Mouse (Mus musculus) MEL (cell line): Measurements from ENCODE around the gene Eif2ak4. TPM values are rescaled to one million over a fixed set of nuclear protein-coding genes. Genes with fewer than 3 reads are reported as not detected.

Source experiments
- DNase-seq: peaks from one replicate; pipeline ENCODE4 v3.0.0; 2011; ENCODE audit warnings: low read depth, low spot score
- H3K27ac ChIP-seq: 2 replicates; pipeline ENCODE4 v1.5.1; 2012; ENCODE audit warnings: low read depth, mild to moderate bottlenecking, control low read depth, low read length, moderate library complexity; ENCODE audit not compliant: control insufficient read depth
- H3K27me3 ChIP-seq, 2 experiments: fragments of 150-350 bp in 1 of 2; sonication (generic) in 1 of 2; 2 replicates each; pipeline ENCODE4 v1.6.1; 2012; ENCODE audit warnings: low read length in 2 of 2, mild to moderate bottlenecking in 2 of 2, improper control_type of control experiment in 1 of 2, moderate library complexity in 1 of 2; ENCODE audit not compliant: insufficient read depth in 2 of 2, control insufficient read depth in 1 of 2
- H3K36me3 ChIP-seq, 2 experiments: 2 replicates each; pipeline ENCODE4 v1.6.1; 2012 to 2014; ENCODE audit warnings: low read length in 2 of 2, improper control_type of control experiment in 1 of 2, inconsistent platforms in 1 of 2, mild to moderate bottlenecking in 1 of 2; ENCODE audit not compliant: insufficient read depth in 2 of 2, control insufficient read depth in 1 of 2
- H3K4me1 ChIP-seq, 2 experiments: fragments of 150-350 bp in 1 of 2; sonication (generic) in 1 of 2; 2 replicates each; pipeline ENCODE4 v1.6.1; 2012; ENCODE audit warnings: low read length in 2 of 2, improper control_type of control experiment in 1 of 2, mild to moderate bottlenecking in 1 of 2; ENCODE audit not compliant: insufficient read depth in 2 of 2, control insufficient read depth in 1 of 2
- H3K4me3 ChIP-seq, 2 experiments: fragments of 150-350 bp in 1 of 2; sonication (generic) in 1 of 2; 2 replicates each; pipeline ENCODE4 v1.5.1; 2012; ENCODE audit warnings: low read depth in 2 of 2, low read length in 2 of 2, mild to moderate bottlenecking in 2 of 2, moderate library complexity in 2 of 2, control low read depth in 1 of 2, improper control_type of control experiment in 1 of 2; ENCODE audit not compliant: control insufficient read depth in 1 of 2, insufficient read depth in 1 of 2
- H3K79me2 ChIP-seq: 2 replicates; pipeline ENCODE4 v1.6.1; 2012; ENCODE audit warnings: mild to moderate bottlenecking, low read length, moderate library complexity; ENCODE audit not compliant: control insufficient read depth, poor library complexity, insufficient read depth
- H3K9ac ChIP-seq: 2 replicates; pipeline ENCODE4 v1.6.1; 2012; ENCODE audit warnings: low read depth, mild to moderate bottlenecking, control low read depth, low read length, moderate library complexity; ENCODE audit not compliant: control insufficient read depth, poor library complexity, severe bottlenecking
- H3K9me3 ChIP-seq: fragments of 150-350 bp; sonication (generic); replicated peaks from 2 replicates; pipeline ENCODE4 v1.6.1; 2012; ENCODE audit warnings: mild to moderate bottlenecking, low read length, improper control_type of control experiment, moderate library complexity; ENCODE audit not compliant: insufficient read depth
- BHLHE40 ChIP-seq: IDR thresholded peaks from 2 replicates; pipeline ENCODE4 v1.6.1; 2012; ENCODE audit warnings: low read depth, mild to moderate bottlenecking, inconsistent platforms, low read length, improper control_type of control experiment, borderline replicate concordance
- CHD1 ChIP-seq: IDR thresholded peaks from 2 replicates; pipeline ENCODE4 v1.6.1; 2012; ENCODE audit warnings: low read depth, mild to moderate bottlenecking, inconsistent platforms, low read length, improper control_type of control experiment
- CTCF ChIP-seq, 3 experiments: IDR thresholded peaks in 2 of 3; conservative IDR thresholded peaks in 1 of 3; 2 replicates each; pipeline ENCODE4 v1.5.1; 2011 to 2012; ENCODE audit warnings: low read length in 3 of 3, low read depth in 2 of 3, mild to moderate bottlenecking in 2 of 3, improper control_type of control experiment in 1 of 3, inconsistent platforms in 1 of 3, mixed read lengths in 1 of 3, moderate library complexity in 1 of 3; ENCODE audit not compliant: control insufficient read depth in 1 of 3, insufficient read depth in 1 of 3, poor library complexity in 1 of 3, severe bottlenecking in 1 of 3
- E2F4 ChIP-seq: IDR thresholded peaks from 2 replicates; pipeline ENCODE4 v1.6.1; 2011; ENCODE audit warnings: low read depth, low read length, improper control_type of control experiment, borderline replicate concordance
- ELF1 ChIP-seq: IDR thresholded peaks from 2 replicates; pipeline ENCODE4 v1.6.1; 2014; ENCODE audit warnings: low read depth, mild to moderate bottlenecking, inconsistent platforms, low read length, improper control_type of control experiment, moderate library complexity
- EP300 ChIP-seq, 2 experiments: IDR thresholded peaks; 2 replicates each; pipeline ENCODE4 v1.6.1; 2011; ENCODE audit warnings: improper control_type of control experiment in 2 of 2, low read length in 2 of 2, low read depth in 1 of 2, mild to moderate bottlenecking in 1 of 2
- GATA1 ChIP-seq: IDR thresholded peaks from 2 replicates; pipeline ENCODE4 v1.6.1; 2011; ENCODE audit warnings: low read depth, low read length, improper control_type of control experiment
- HCFC1 ChIP-seq: IDR thresholded peaks from 2 replicates; pipeline ENCODE4 v1.6.1; 2012; ENCODE audit warnings: low read depth, mild to moderate bottlenecking, inconsistent platforms, low read length, improper control_type of control experiment, moderate library complexity
- MAX ChIP-seq: IDR thresholded peaks from 2 replicates; pipeline ENCODE4 v1.6.1; 2011; ENCODE audit warnings: low read length, improper control_type of control experiment
- MEF2A ChIP-seq: IDR thresholded peaks from 2 replicates; pipeline ENCODE4 v1.6.1; 2014; ENCODE audit warnings: low read depth, mild to moderate bottlenecking, inconsistent platforms, low read length, improper control_type of control experiment; ENCODE audit not compliant: poor library complexity, insufficient replicate concordance, severe bottlenecking; ENCODE audit errors: extremely low read depth
- MYC ChIP-seq: IDR thresholded peaks from 2 replicates; pipeline ENCODE4 v1.6.1; 2011; ENCODE audit warnings: low read depth, mild to moderate bottlenecking, low read length, improper control_type of control experiment, moderate library complexity
- RCOR1 ChIP-seq: IDR thresholded peaks from 2 replicates; pipeline ENCODE4 v1.6.1; 2012; ENCODE audit warnings: low read depth, mild to moderate bottlenecking, inconsistent platforms, low read length, improper control_type of control experiment
- TAL1 ChIP-seq: IDR thresholded peaks from 2 replicates; pipeline ENCODE4 v1.6.1; 2012; ENCODE audit warnings: mild to moderate bottlenecking, inconsistent platforms, low read length, moderate library complexity, mixed read lengths
- USF1 ChIP-seq: IDR thresholded peaks from 2 replicates; pipeline ENCODE4 v1.6.1; 2014; ENCODE audit warnings: low read depth, mild to moderate bottlenecking, inconsistent platforms, low read length, improper control_type of control experiment, moderate library complexity
- ZKSCAN1 ChIP-seq: IDR thresholded peaks from 2 replicates; pipeline ENCODE4 v1.6.1; 2012; ENCODE audit warnings: low read depth, mild to moderate bottlenecking, inconsistent platforms, low read length, improper control_type of control experiment, moderate library complexity
- ZMIZ1 ChIP-seq: IDR thresholded peaks from 2 replicates; pipeline ENCODE4 v1.6.1; 2012; ENCODE audit warnings: low read depth, mild to moderate bottlenecking, inconsistent platforms, low read length, improper control_type of control experiment, moderate library complexity
- ZNF384 ChIP-seq: IDR thresholded peaks from 2 replicates; pipeline ENCODE4 v1.6.1; 2012; ENCODE audit warnings: low read depth, mild to moderate bottlenecking, inconsistent platforms, low read length, improper control_type of control experiment
- polyA plus RNA-seq, 2 experiments: library from polyadenylated mRNA; stranded (reverse) in 1 of 2; unstranded in 1 of 2; fragments of >175 nt in 1 of 2; fragments of >200 nt in 1 of 2; gene quantifications; 2 replicates each; pipeline versions ENCODE4 v1.2.1 to v1.2.4; 2012; ENCODE audit warnings: low replicate concordance in 2 of 2, low read depth in 1 of 2; ENCODE audit not compliant: insufficient read length in 2 of 2, insufficient read depth in 1 of 2, missing spikeins in 1 of 2
- total RNA-seq: library from RNA; depleted of rRNA; stranded (reverse); fragments of 300-350 nt; gene quantifications from 2 replicates; pipeline ENCODE4 v1.2.3, GENCODE M21; 2012

The Eif2ak4 gene
- total and polyA plus RNA-seq, 3 experiments: 13.2 to 15.5 TPM; not detected in 1

- Histone ChIP-seq H3K4me3 (no peak overlapping the region), H3K27ac (no peak overlapping the region), H3K27me3 (peaks cover 2 to 14% of the 10 kb centered on the region in 2 experiments; a peak in 3 of 4 replicates), H3K9me3 (no peaks in the 10 kb centered on the region), H3K79me2 (no peaks in the 10 kb centered on the region), H3K4me1 (no peaks in the 10 kb centered on the region), H3K36me3 (no peaks in the 10 kb centered on the region), H3K9ac (no peak overlapping the region)
- no peak for DNase-seq
- TF ChIP-seq E2F4 (no peak), CHD1 (no peak), MEF2A (no peak)
These were observed 12.5 kb upstream of the Eif2ak4 start for GRCm38 (mm10) chr2:118375931-118376330.

- no peaks in the 10 kb centered on the region for H3K79me2 ChIP-seq
- no peak for DNase-seq
- no peak overlapping the region for H3K4me3 ChIP-seq
- H3K9ac ChIP-seq: no peak overlapping the region
- no peak overlapping the region for H3K27ac ChIP-seq
- no peaks in the 10 kb centered on the region for H3K36me3 ChIP-seq
- no peaks in the 10 kb centered on the region for H3K9me3 ChIP-seq
- peaks cover 7 to 16% of the 10 kb centered on the region in 2 experiments for H3K27me3 ChIP-seq
- H3K4me1 ChIP-seq: no peaks in the 10 kb centered on the region
- TF ChIP-seq MAX (no peak), MYC (no peak), GATA1 (no peak), USF1 (no peak), CTCF (IDR thresholded peaks at IDR 0.05 in 2 of 3, conservative IDR thresholded peaks at IDR 0.05 in 1 of 3; ENCODE audit: control insufficient read depth in 1 of 3, insufficient read depth in 1 of 3, low read depth in 2 of 3, low read length in 3 of 3, poor library complexity in 1 of 3, severe bottlenecking in 1 of 3) (no peak), E2F4 (no peak), ZNF384 (no peak), ZKSCAN1 (no peak), EP300 (IDR thresholded peaks at IDR 0.05; ENCODE audit: low read depth in 1 of 2, low read length in 2 of 2) (no peak), BHLHE40 (no peak), TAL1 (no peak), ZMIZ1 (no peak), RCOR1 (no peak), ELF1 (no peak), HCFC1 (no peak)
These were observed 8.7 kb upstream of the Eif2ak4 start for GRCm38 (mm10) chr2:118379756-118380155.
